Mouse (Mus musculus): ENCODE measurements at regions not wholly inside any gene's neighbourhood (a gene's known extent, or its start where the extent isn't known, plus 50 kb on each side); places are given as distances from the start of the nearest gene placed in this dataset.

DNA sequence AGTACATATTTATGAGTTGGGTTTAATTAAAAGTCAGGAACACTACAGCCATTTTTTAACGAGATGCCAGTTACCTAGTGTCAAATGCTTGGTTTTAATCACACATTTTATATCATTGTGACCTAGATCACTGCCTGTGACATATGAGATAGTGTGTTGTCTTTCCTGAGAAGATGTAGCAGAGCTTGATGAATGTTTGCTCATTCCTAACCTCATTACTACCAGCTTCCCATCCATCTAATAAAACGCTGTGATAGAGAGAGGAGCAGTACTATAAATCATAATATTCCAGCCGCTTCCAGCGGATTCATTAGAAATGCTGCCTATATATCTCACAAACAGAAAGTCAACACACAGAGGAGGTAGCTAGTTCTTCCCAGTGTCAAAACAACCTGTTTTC lies 163.6 kb downstream of the Aldoart1 start:
- no peak for ATAC-seq (replicated peaks)
- no peak overlapping the region for H3K4me2 ChIP-seq
- H3K27ac ChIP-seq: no peak overlapping the region
- H3K9ac ChIP-seq: no peak overlapping the region
- 83% methylated on average over 4 of the region's 4 CpGs for WGBS
- no peaks in the 10 kb centered on the region for H3K9me3 ChIP-seq
- H3K36me3 ChIP-seq (replicated peaks): no peaks in the 10 kb centered on the region
- no peaks in the 10 kb centered on the region for H3K27me3 ChIP-seq (replicated peaks)
- H3K4me1 ChIP-seq: no peaks in the 10 kb centered on the region
- H3K4me3 ChIP-seq: no peak overlapping the region

DNA sequence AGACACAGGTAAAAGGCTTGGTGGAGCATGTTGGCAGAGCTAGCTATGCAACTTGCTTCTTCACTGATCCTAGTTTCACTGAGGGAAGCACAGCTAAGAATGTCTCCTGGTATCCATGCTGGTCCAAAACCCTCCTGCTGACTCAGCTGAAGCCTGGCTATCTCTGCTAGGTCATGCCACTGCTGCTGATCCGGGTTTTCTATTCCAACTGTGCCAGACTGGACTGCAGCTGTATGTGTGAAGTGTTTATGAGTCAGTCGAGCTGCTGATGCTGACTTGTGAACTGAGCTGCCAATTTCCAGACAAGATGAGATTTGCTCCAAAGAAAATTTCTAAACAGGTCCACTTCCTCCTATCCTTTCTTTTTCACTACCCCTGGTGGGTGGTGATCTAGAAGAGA lies 178.4 kb downstream of the Aldoart1 start:
- Histone ChIP-seq H3K4me3 (no peak overlapping the region), H3K36me3 (replicated peaks) (no peaks in the 10 kb centered on the region), H3K27ac (no peak overlapping the region), H3K4me1 (no peaks in the 10 kb centered on the region), H3K9me3 (no peaks in the 10 kb centered on the region), H3K9ac (no peak overlapping the region), H3K27me3 (replicated peaks) (no peaks in the 10 kb centered on the region), H3K4me2 (no peak overlapping the region)
- ATAC-seq (replicated peaks): no peak
- 79% methylated on average over 2 of the region's 2 CpGs for WGBS

DNA sequence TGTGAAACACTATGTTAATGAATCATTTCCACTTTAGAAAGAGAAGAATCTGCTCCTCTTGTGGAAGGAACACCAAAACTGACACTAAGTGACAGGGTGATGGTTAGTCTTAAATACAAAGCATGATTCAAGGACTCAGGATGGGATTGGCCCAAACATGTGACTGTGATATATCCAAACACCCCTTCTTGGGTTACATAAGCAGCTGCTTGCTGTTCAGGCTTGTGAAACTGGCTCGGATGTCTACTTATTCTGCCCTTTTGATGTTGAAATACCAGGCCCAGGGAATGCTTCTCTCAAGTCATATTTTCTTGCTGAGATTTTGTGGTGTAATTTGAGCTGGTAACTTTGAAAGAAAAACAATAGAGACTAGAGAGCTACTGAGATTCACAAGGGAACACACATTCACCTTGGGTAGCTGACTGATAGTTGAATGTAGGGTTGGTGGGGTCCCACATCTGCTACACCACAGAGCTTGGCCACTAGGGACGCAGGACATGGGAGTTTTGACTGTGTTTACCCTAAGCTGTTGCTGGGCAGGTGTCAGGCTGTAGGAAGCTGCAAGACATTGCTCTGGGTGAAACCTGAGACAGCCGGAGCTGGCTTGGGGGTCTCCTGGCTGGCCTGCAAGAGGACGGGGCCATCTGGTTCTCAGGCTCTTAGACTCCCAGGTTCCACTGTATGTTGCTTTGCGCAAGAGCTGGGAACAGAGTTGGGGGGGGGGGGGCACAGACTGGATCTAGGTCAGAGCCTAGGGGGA lies 180.6 kb downstream of the Aldoart1 start:
- H3K27ac ChIP-seq: no peak overlapping the region
- 85% methylated on average over 5 of the region's 5 CpGs for WGBS

DNA sequence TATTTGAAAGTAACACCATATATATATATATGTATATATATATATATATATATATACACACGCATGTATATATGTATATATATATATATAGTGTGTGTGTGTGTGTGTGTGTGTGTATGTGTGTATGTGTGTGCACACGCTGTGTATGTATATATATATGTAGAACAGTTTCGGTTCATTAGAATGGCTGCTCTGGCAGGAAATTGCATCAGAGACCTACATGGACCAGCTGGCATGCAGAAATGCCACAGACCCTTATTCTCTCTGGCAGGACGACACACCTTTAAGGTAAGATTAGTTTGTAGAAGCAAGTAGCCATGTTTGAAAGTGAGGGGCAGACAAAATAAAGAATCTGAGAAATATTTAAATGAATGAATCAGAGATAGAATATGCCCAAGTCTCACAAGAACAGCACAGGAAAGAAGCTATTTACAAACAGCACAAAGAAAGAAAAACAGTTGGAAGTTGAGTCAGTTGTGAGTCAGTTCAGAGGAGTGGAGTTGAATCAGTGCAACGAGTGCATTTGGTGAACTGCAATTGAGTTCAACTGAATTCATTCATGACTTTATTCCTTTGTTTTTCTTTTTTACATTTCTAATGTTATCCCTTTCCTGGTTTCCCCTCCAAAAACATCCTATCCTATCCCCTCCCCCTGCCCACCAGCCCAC lies 182.5 kb downstream of the Aldoart1 start:
- no peaks in the 10 kb centered on the region for H3K4me1 ChIP-seq
- WGBS: 87% methylated on average over 5 of the region's 5 CpGs
- H3K9me3 ChIP-seq: no peaks in the 10 kb centered on the region
- H3K27ac ChIP-seq: no peak overlapping the region
- H3K4me2 ChIP-seq: no peak overlapping the region
- H3K36me3 ChIP-seq (replicated peaks): no peaks in the 10 kb centered on the region
- no peak overlapping the region for H3K4me3 ChIP-seq
- H3K9ac ChIP-seq: no peak overlapping the region
- no peaks in the 10 kb centered on the region for H3K27me3 ChIP-seq (replicated peaks)
- ATAC-seq (replicated peaks): no peak

More for the DNA sequence above, 180.6 kb downstream of the Aldoart1 start:
- no peak for ATAC-seq (replicated peaks)
- Histone ChIP-seq H3K9me3 (no peaks in the 10 kb centered on the region), H3K9ac (no peak overlapping the region), H3K4me2 (no peak overlapping the region), H3K27me3 (replicated peaks) (no peaks in the 10 kb centered on the region), H3K4me1 (no peaks in the 10 kb centered on the region), H3K4me3 (no peak overlapping the region), H3K36me3 (replicated peaks) (no peaks in the 10 kb centered on the region)

DNA sequence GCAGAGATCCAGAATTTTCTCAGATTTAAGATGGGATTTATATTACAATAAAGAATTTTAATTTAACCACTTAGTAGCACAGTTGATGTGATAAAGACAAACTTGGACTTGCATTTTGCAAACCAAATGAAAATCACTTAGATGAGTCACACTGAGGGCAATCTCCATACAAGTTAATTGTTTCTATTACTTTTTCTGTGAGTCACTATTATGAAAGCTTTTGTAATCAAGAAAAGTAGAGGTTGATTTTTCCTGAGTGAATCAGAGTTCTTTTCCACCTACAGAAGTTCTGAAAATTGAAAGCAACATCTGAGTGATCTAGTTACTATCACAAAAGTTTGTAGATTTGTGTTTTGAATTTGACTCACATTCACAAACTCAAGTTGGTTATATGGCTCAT lies 188.1 kb downstream of the Aldoart1 start:
- H3K36me3 ChIP-seq (replicated peaks): no peaks in the 10 kb centered on the region
- H3K9ac ChIP-seq: no peak overlapping the region
- ATAC-seq (replicated peaks): no peak
- no peak overlapping the region for H3K4me2 ChIP-seq
- no peak overlapping the region for H3K27ac ChIP-seq
- H3K9me3 ChIP-seq: no peaks in the 10 kb centered on the region
- no peak overlapping the region for H3K4me3 ChIP-seq
- H3K27me3 ChIP-seq (replicated peaks): no peaks in the 10 kb centered on the region
- no peaks in the 10 kb centered on the region for H3K4me1 ChIP-seq

DNA sequence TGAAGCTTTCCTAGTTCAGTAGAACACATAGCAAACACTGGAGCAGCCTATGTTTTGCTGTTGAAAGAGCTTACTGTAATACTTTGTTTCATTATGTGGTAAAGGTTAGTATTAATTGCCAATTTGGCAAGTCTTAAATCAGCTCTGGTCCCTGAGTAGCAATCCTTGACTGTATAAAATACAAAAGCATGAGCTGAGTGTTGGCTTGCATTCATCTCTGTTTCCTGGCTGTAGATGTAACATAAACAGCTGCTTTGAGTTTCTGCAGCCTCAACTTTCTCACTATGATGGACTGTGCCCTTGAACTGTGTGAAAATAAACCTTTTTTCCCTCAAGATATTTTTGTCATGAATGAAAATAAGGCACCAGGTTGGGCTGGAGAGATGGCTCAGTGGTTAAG lies 190.0 kb downstream of the Aldoart1 start:
- no peak for ATAC-seq (replicated peaks)
- Histone ChIP-seq H3K4me1 (no peaks in the 10 kb centered on the region), H3K27ac (no peak overlapping the region), H3K9me3 (no peaks in the 10 kb centered on the region), H3K27me3 (replicated peaks) (no peaks in the 10 kb centered on the region), H3K9ac (no peak overlapping the region), H3K4me3 (no peak overlapping the region), H3K36me3 (replicated peaks) (no peaks in the 10 kb centered on the region), H3K4me2 (no peak overlapping the region)

DNA sequence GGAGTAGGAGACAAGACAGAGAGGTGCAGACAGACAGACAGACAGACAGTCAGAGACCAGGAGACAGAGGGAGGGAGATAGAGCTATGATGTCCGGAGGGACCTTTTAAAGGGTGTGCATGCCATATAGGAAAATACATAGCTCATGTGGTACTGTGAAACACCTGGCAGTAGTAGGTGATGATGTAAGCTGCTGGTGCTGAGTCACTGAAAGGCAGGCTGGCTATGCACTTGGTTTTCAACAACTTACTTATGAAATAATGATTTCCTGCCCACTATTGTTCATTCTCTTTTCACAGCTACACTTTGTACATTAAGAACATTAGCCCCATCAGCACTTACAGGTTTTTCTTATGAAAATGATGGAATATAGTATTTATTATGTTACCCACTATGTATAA lies 196.2 kb downstream of the Aldoart1 start:
- no peaks in the 10 kb centered on the region for H3K27me3 ChIP-seq (replicated peaks)
- no peak for ATAC-seq (replicated peaks)
- no peaks in the 10 kb centered on the region for H3K4me1 ChIP-seq
- no peaks in the 10 kb centered on the region for H3K36me3 ChIP-seq (replicated peaks)
- no peak overlapping the region for H3K4me3 ChIP-seq
- no peak overlapping the region for H3K27ac ChIP-seq
- H3K9ac ChIP-seq: no peak overlapping the region
- WGBS: 94% methylated on average over 1 of the region's 1 CpGs
- H3K4me2 ChIP-seq: no peak overlapping the region
- H3K9me3 ChIP-seq: no peaks in the 10 kb centered on the region

DNA sequence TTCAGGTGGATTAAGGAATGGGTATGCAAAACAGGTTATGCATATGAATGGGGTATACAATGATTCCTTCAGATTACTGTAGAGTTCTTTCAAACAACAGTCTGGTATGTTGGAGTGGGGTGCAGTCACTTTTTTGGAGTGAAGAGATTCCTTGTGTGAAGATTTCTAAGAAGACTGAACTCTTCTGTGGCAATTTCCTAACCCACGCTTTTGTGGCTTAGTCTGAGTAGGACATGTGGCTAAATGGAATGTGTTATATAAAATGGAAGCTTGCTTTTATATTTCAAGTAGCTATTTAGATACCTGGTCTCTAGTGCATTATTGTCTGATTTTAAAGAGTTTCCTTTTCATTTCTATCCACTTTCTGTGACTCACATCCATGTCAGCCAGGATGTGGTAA lies 205.3 kb downstream of the Aldoart1 start:
- no peaks in the 10 kb centered on the region for H3K36me3 ChIP-seq (replicated peaks)
- 64% methylated on average over 1 of the region's 1 CpGs for WGBS
- no peaks in the 10 kb centered on the region for H3K27me3 ChIP-seq (replicated peaks)
- H3K4me2 ChIP-seq: no peak overlapping the region
- H3K4me1 ChIP-seq: no peaks in the 10 kb centered on the region
- no peak overlapping the region for H3K27ac ChIP-seq
- no peaks in the 10 kb centered on the region for H3K9me3 ChIP-seq
- H3K9ac ChIP-seq: no peak overlapping the region
- no peak overlapping the region for H3K4me3 ChIP-seq
- ATAC-seq (replicated peaks): no peak

DNA sequence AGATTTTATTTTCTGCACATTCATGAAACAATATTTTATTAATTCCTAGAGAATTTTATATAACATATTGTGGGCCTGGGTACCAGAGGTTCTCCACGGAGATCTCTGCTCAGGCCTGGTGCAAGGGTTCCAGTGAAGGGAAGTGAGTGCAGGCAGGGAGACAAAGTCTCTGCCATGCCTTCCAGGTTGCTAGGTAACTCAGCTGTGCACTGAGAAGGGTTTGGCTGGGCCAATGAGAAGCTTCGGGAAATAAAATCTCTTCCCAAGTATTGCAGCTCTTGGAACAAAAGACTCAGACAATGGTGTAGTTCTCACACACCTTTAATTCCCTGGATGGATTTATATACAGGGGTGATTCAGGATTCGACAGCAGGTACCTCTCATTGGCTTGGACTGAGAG lies 223.0 kb downstream of the Aldoart1 start:
- Histone ChIP-seq H3K4me1 (no peaks in the 10 kb centered on the region), H3K36me3 (replicated peaks) (no peaks in the 10 kb centered on the region), H3K27me3 (replicated peaks) (no peaks in the 10 kb centered on the region), H3K9ac (no peak overlapping the region), H3K4me3 (no peak overlapping the region), H3K27ac (no peak overlapping the region), H3K9me3 (no peaks in the 10 kb centered on the region), H3K4me2 (no peak overlapping the region)
- 13% methylated on average over 3 of the region's 3 CpGs for WGBS
- ATAC-seq (replicated peaks): peak; percentile 63; the same call in 1 of the 2 replicates

DNA sequence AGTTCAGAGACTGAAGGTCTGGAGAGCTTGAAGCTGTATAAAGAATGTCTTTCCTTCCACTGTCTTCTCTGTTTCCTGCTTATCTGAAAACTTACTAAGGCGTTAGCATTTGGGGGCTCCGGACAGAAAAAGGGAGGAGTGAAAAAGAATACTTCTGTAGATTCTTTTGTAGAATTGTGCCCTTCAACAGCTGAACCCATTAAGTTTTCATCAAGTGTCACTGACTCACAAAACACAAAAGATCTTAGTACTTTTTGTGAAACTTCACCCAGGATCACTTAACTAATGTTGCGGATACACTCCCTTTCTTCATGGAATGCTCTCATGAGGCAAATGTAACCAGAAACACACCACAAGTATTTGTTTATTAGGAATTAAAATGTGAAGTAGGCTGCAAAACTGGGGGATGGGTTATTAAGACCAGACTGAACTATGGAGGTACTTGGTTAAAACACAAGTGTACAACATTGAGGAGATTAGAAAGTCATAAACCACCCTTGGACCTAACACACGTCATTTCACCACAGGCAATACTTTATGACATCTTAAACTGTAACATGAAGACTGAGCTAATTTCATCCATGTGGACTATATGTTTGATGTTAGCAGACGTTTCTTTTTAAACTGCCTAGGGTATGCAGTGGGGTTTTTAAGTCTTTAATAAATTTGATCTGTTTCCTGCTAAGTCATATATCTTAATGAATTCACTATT lies 225.1 kb downstream of the Aldoart1 start:
- WGBS: 65% methylated on average over 5 of the region's 5 CpGs
- Histone ChIP-seq H3K27ac (no peak overlapping the region), H3K4me2 (no peak overlapping the region), H3K4me1 (no peaks in the 10 kb centered on the region), H3K36me3 (replicated peaks) (no peaks in the 10 kb centered on the region), H3K4me3 (no peak overlapping the region), H3K9me3 (no peaks in the 10 kb centered on the region), H3K9ac (no peak overlapping the region), H3K27me3 (replicated peaks) (no peaks in the 10 kb centered on the region)
- no peak for ATAC-seq (replicated peaks)

DNA sequence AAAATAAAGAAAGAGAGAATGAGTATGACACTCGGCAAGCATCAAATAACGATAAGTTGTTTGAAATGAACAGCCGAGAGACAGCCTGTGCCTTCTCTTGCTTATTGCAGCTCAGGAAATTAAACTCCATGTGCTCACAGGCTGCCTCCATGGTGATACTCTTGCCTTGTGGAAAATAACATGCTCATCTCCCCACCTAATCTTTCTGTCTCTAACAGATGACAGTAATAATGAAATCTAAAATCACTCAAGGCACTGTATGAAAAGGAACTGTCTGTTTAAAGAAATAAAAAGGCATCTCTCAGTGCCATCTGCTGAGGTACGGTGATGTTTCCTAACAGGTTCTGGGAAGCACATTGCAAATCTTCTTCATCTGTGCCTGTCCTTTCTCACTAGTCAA lies 247.3 kb downstream of the Aldoart1 start:
- Histone ChIP-seq H3K4me3 (no peak overlapping the region), H3K27ac (no peak overlapping the region), H3K4me2 (no peak overlapping the region), H3K27me3 (replicated peaks) (no peaks in the 10 kb centered on the region), H3K9me3 (no peaks in the 10 kb centered on the region), H3K9ac (no peak overlapping the region), H3K36me3 (replicated peaks) (no peaks in the 10 kb centered on the region), H3K4me1 (no peaks in the 10 kb centered on the region)
- ATAC-seq (replicated peaks): no peak; the same call in 1 of the 2 replicates
- 84% methylated on average over 4 of the region's 4 CpGs for WGBS

DNA sequence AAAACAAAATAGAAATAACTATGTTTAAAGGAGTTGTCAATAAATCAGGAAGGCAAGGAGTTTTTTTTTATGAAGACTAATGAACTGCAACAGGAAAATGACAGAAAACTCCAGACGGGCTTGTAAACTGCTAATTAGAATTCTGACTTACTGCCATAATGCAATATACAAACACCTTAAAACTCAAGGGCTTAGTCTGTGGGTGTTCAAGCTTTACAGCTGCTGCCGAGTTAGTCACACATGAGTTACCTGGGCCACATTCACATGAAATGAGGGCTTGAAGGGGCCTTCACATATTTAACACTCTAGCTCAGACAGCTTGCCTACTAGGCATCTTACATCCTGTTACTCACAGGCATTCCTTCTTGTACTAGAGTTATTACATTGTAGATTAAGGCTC lies 256.9 kb downstream of the Aldoart1 start:
- H3K4me3 ChIP-seq: no peak overlapping the region
- H3K36me3 ChIP-seq (replicated peaks): no peaks in the 10 kb centered on the region
- no peak overlapping the region for H3K27ac ChIP-seq
- no peaks in the 10 kb centered on the region for H3K4me1 ChIP-seq
- no peak overlapping the region for H3K4me2 ChIP-seq
- 37% methylated on average over 2 of the region's 2 CpGs for WGBS
- H3K9me3 ChIP-seq: no peaks in the 10 kb centered on the region
- no peak overlapping the region for H3K9ac ChIP-seq
- H3K27me3 ChIP-seq (replicated peaks): no peaks in the 10 kb centered on the region
- no peak for ATAC-seq (replicated peaks)

DNA sequence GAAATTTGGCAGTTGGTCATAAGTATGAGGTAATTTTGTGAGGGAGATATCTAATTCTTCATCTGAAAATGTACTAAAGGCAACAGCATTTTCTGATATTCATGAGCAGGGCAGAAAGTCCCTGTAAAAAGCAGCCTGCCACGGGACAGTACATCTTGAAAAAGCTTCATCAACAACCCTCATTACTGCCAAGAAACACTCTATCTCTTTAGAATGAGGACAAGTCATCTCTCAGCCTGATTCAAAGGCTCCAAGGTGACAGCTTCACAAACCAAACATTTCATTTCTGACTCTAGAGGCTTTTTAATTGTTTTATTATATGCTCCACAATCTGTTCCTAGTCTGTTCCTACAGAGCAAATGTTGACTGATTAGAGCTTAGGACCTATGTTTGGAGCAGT lies 260.3 kb downstream of the Aldoart1 start:
- Histone ChIP-seq H3K36me3 (replicated peaks) (no peaks in the 10 kb centered on the region), H3K4me1 (no peaks in the 10 kb centered on the region), H3K9me3 (no peaks in the 10 kb centered on the region), H3K27ac (no peak overlapping the region), H3K4me3 (no peak overlapping the region), H3K9ac (no peak overlapping the region), H3K27me3 (replicated peaks) (no peaks in the 10 kb centered on the region), H3K4me2 (no peak overlapping the region)
- WGBS: 66% methylated on average over 1 of the region's 1 CpGs
- ATAC-seq (replicated peaks): no peak

All from midbrain, embryonic 15.5 days (tissue).